Mouse (Mus musculus): ENCODE results near the gene March8. TPM values are rescaled to one million over a fixed set of nuclear protein-coding genes. Genes with fewer than 3 reads are reported as not detected.

March8 gene
- polyA plus RNA-seq, 1 experiment from 2014 or later = 68.3 TPM

DNA sequence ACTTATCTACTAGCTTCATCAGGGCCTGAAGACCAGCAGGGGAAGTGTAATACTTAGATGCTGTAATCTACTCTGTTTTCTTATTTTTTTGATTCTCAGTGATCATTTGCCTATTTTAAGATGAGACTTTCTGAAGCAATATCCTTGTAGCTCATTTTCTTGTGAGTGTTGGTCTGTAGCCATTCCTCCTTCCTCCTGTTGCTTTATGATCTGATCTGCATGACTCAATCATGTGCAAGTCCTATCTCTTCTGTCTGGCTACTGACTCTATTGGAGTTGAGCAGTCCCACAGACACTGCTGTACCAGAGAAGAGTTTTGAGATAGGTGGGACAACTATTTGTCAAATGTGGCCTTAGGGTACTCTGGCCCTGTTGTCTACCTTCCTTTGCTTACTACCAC lies 36.8 kb downstream of the March8 start:
- peaks cover 5% of the 10 kb centered on the region; the same call in 1 of the 2 replicates for H3K36me3 ChIP-seq
- H3K9me3 ChIP-seq = no peaks in the 10 kb centered on the region
- ATAC-seq (ENCODE audit: low FRiP score, low read depth) = no peak
- no peaks in the 10 kb centered on the region for H3K4me1 ChIP-seq (replicated peaks)
- no peak overlapping the region for H3K27ac ChIP-seq (replicated peaks)
- no peak overlapping the region for H3K4me2 ChIP-seq
- H3K4me3 ChIP-seq = no peak overlapping the region
- H3K27me3 ChIP-seq = no peaks in the 10 kb centered on the region
- H3K9ac ChIP-seq = no peak overlapping the region

DNA sequence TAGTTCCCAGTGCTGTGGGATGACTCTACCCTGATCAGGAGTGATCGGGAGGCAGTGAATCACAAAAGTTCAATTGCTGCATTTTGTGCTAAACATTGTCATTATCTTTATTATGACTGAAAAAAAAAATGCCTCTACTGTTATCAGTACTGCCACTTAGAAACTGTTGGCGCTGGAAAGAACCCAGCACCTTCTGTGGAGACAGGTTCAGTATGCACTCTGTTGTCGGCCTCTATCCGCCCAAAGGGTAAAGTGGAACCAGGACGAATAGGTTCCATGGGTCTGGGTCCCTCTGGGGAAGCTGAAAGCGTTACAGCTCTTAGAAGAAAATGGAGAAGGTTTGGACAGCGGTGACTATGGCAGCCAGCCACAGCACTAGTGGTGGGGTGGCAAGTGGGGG lies 41.1 kb downstream of the March8 start:
- no peaks in the 10 kb centered on the region for H3K27me3 ChIP-seq
- no peak for ATAC-seq (ENCODE audit: low FRiP score, low read depth)
- no peak overlapping the region for H3K27ac ChIP-seq (replicated peaks)
- no peak overlapping the region for H3K4me3 ChIP-seq
- WGBS = 90% methylated on average over 7 of the region's 7 CpGs
- peaks cover 10% of the 10 kb centered on the region for H3K4me1 ChIP-seq (replicated peaks)
- H3K9me3 ChIP-seq = no peaks in the 10 kb centered on the region
- peaks cover 5% of the 10 kb centered on the region; the same call in 1 of the 2 replicates for H3K36me3 ChIP-seq
- H3K4me2 ChIP-seq = no peak overlapping the region
- no peak overlapping the region for H3K9ac ChIP-seq

DNA sequence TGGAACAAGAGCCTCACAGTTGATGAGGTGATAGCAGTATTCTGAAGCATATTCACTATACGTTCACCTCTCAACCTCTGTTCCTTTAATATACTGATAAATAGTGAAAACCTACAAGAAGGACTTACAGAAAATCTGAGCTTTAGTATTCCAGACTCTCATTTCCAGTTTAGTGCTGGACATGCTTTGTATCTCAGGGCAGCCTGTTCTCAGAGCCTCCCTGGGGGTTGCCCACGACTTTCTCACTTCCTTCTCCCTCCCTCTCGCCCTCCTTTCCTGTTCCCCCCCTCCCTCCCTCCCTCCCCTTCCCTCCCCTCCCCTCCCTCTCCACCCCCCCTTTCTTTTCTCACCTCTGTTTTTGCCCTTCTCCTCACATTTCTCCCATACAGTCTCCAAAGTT lies 42.3 kb downstream of the March8 start:
- Histone ChIP-seq H3K9me3 (no peaks in the 10 kb centered on the region), H3K4me2 (no peak overlapping the region), H3K4me1 (replicated peaks) (peaks cover 15% of the 10 kb centered on the region), H3K27ac (replicated peaks) (no peak overlapping the region), H3K9ac (no peak overlapping the region), H3K36me3 (peaks cover 5% of the 10 kb centered on the region; the same call in 1 of the 2 replicates), H3K27me3 (no peaks in the 10 kb centered on the region), H3K4me3 (no peak overlapping the region)
- no peak for ATAC-seq (ENCODE audit: low FRiP score, low read depth)
- 53% methylated on average over 3 of the region's 3 CpGs for WGBS

DNA sequence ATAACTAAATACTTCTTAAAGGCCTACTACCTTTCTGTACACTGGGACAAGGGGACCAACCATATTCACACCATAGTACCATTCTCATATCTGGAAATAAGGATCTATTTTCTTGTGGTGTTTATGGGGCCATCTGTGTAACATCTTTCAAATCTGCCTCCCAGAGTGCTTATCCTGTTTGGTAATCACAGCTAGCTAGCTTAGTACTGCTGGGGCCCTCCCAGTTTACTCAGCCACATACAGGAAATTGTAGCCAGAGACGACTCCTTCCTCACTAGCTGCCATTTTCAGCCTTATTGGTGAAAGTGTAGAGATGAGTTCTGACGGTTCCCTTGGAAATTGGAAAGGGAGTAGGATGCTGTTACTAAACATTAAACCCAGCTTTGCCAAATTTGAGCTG lies 43.8 kb downstream of the March8 start:
- H3K4me3 ChIP-seq = no peak overlapping the region
- H3K9me3 ChIP-seq = no peaks in the 10 kb centered on the region
- WGBS = 76% methylated on average over 2 of the region's 2 CpGs
- no peak for ATAC-seq (ENCODE audit: low FRiP score, low read depth)
- H3K4me1 ChIP-seq (replicated peaks) = peaks cover 28% of the 10 kb centered on the region
- no peak overlapping the region for H3K4me2 ChIP-seq
- H3K27ac ChIP-seq (replicated peaks) = no peak overlapping the region
- no peak overlapping the region for H3K9ac ChIP-seq
- peaks cover 5% of the 10 kb centered on the region; the same call in 1 of the 2 replicates for H3K36me3 ChIP-seq
- no peaks in the 10 kb centered on the region for H3K27me3 ChIP-seq

DNA sequence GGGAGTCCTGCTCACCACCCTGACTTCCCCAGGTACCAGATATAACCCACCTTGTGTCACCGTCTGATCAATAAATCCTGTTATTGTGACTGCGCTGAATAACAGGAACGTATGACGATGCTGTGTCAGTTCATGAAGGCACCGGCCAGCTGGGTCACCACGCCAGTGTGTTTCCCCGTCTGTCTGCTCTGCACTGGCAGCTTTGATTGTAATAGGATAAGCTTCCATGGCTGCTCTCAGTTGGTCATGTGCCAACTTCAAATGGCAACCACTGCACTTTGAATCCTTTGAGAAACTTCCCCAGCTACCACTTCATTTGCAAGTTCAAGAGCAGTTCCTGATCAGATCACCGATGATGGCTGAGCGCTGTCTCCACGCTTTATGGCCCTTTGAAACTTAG lies 45.8 kb downstream of the March8 start:
- no peak for ATAC-seq (ENCODE audit: low FRiP score, low read depth)
- WGBS = 57% methylated on average over 10 of the region's 10 CpGs
- H3K4me2 ChIP-seq = no peak overlapping the region

DNA sequence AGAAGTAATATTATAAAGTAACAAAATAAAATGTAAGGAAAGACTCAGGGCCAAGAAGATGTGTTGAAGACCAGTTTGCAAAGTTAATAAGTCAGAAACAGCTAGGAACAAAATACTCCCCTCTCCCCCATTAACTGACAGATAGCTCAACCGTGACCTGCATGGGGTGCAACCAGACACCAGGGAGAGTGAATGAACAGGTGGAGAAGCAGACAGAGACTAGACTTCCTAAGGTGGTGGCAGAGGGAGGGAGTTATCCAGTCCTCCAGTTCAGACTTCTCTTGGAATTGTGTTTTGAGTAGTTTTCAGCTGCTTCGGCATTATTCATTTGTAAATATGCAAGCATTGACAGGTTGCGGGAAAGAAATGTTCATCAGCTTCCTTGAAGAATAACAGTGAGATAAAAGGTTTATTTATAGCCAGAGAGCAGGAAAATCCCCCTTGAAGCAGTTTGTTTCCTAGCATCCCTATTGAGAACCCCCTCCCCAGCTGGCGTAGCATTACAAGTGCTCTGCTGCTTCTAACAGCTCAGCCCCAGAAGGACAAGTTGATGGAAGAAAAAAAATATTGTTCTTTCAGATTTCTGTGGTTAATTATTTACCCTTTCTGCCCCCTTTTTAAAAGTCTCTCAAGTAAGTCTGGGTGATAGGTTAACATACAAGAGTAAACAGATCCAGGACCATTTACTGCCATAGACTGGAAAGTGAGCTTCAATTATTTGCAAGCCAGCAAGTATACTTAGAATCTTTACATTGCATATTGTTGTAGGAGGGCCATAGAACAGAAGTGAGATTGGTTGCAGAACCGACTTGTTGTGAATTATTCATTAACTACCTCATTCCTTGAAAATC lies 47.6 kb downstream of the March8 start:
- peak overlapping the region; percentile 42 for H3K4me2 ChIP-seq
- H3K36me3 ChIP-seq = no peaks in the 10 kb centered on the region
- H3K27ac ChIP-seq (replicated peaks) = peak overlapping the region; percentile 72
- WGBS = 14% methylated on average over 5 of the region's 5 CpGs
- no peaks in the 10 kb centered on the region for H3K27me3 ChIP-seq
- peaks cover 30% of the 10 kb centered on the region for H3K4me1 ChIP-seq (replicated peaks)
- H3K4me3 ChIP-seq = no peak overlapping the region
- H3K9ac ChIP-seq = peak overlapping the region; percentile 10
- H3K9me3 ChIP-seq = no peaks in the 10 kb centered on the region
- no peak for ATAC-seq (ENCODE audit: low FRiP score, low read depth)

More for the DNA sequence above, 45.8 kb downstream of the March8 start:
- H3K4me1 ChIP-seq (replicated peaks) = peaks cover 30% of the 10 kb centered on the region
- H3K9me3 ChIP-seq = no peaks in the 10 kb centered on the region
- no peak overlapping the region for H3K9ac ChIP-seq
- H3K27ac ChIP-seq (replicated peaks) = no peak overlapping the region; the same call in 1 of the 2 replicates
- H3K4me3 ChIP-seq = no peak overlapping the region
- no peaks in the 10 kb centered on the region for H3K36me3 ChIP-seq
- H3K27me3 ChIP-seq = no peaks in the 10 kb centered on the region

DNA sequence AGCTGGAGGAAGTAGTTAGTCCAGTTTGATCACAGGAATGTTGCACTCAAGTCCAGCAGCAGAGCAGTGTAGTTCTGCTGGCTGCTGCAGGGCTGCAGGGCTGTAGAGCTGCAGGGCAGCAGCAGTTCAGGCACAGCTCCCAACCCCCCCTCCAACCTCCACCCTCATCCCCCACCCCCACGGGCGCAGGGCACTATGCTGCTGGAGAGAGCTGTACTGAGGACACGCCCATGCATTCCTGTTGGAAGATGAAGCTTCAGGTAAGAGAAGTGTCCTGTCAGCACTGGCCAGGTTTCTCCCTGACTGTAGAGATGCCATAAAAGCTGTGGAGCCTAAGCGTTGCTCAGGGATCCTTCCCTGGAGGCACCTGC lies 48.2 kb downstream of the March8 start:
- H3K9ac ChIP-seq = peak overlapping the region; percentile 10
- H3K4me3 ChIP-seq = peak overlapping the region; percentile 3; the same call in 1 of the 2 replicates
- peaks cover 30% of the 10 kb centered on the region for H3K4me1 ChIP-seq (replicated peaks)
- no peaks in the 10 kb centered on the region for H3K9me3 ChIP-seq
- ATAC-seq (ENCODE audit: low FRiP score, low read depth) = peak; percentile 82; the same call in 1 of the 2 replicates
- H3K27me3 ChIP-seq = no peaks in the 10 kb centered on the region
- 6% methylated on average over 4 of the region's 4 CpGs for WGBS
- H3K36me3 ChIP-seq = no peaks in the 10 kb centered on the region
- H3K4me2 ChIP-seq = peak overlapping the region; percentile 42
- peak overlapping the region; percentile 72 for H3K27ac ChIP-seq (replicated peaks)

DNA sequence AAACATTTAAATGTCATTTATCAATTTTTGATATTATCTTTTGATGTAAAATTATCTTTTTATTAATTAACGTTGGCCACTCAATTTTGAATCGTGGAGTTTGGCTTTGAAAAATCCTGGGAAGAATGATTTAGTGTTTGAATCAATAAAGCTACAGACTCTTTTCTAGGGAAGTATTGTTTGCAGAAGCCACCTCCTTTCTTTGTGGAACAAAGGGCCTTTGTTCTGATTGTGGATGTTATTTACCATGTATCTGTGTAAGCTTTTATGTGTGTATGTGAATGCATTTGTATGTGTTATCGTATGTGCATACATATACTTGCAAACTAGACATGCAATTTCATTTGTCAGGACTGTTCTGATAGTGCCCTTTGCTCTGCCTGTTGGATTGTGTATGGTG lies 48.7 kb downstream of the March8 start:
- peaks cover 30% of the 10 kb centered on the region for H3K4me1 ChIP-seq (replicated peaks)
- H3K9me3 ChIP-seq = no peaks in the 10 kb centered on the region
- H3K9ac ChIP-seq = no peak overlapping the region
- 15% methylated on average over 3 of the region's 3 CpGs for WGBS
- no peaks in the 10 kb centered on the region for H3K36me3 ChIP-seq
- peak overlapping the region; percentile 72 for H3K27ac ChIP-seq (replicated peaks)
- H3K4me2 ChIP-seq = peak overlapping the region; percentile 42
- H3K27me3 ChIP-seq = no peaks in the 10 kb centered on the region
- ATAC-seq (ENCODE audit: low FRiP score, low read depth) = no peak
- peak overlapping the region; percentile 3 for H3K4me3 ChIP-seq

DNA sequence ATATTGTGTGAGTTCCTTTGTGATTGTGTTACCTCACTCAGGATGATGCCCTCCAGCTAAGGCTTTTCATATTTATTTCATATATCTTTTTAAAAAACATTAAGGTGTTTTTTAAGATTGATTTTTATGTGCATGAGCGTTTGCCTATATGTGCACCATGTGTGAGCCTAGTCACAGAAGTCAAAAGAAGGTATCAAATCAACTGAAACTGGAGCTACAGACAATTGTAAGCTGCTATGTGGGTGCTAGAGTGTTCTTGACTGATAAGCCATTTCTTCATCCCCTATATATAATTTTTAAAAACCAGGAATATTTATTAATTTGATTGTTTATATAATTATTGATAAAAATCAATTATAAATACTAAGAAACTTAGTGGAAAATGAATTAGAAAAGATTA lies 50.2 kb downstream of the March8 start:
- Histone ChIP-seq H3K4me2 (no peak overlapping the region), H3K27me3 (no peaks in the 10 kb centered on the region), H3K36me3 (no peaks in the 10 kb centered on the region), H3K9me3 (no peaks in the 10 kb centered on the region), H3K4me1 (replicated peaks) (peaks cover 28% of the 10 kb centered on the region), H3K9ac (no peak overlapping the region), H3K4me3 (no peak overlapping the region), H3K27ac (replicated peaks) (no peak overlapping the region)
- 100% methylated on average over 1 of the region's 1 CpGs for WGBS
- no peak for ATAC-seq (ENCODE audit: low FRiP score, low read depth)

DNA sequence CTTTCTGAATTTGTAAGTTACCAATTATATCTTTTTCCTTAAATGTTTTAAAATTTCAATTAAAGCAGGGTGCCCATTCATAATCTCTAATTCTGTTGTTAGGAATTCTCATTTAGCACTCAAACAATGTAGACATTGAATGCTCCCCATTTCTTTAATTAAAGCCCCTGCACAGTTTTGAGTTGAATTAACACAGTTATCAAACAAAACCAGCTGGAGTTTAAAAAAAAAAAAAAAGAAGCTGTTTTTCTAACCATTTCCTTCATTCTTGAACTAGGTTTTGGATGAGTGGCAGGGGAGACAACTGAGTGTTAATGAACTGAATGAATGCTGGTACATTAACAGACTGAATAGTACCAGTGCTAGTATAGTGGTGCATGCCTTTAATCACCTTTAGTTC lies 51.7 kb downstream of the March8 start:
- no peak overlapping the region for H3K27ac ChIP-seq (replicated peaks)
- no peaks in the 10 kb centered on the region for H3K27me3 ChIP-seq
- H3K4me3 ChIP-seq = no peak overlapping the region
- no peaks in the 10 kb centered on the region for H3K9me3 ChIP-seq
- H3K9ac ChIP-seq = no peak overlapping the region
- H3K36me3 ChIP-seq = no peaks in the 10 kb centered on the region
- H3K4me2 ChIP-seq = no peak overlapping the region
- H3K4me1 ChIP-seq (replicated peaks) = peaks cover 18% of the 10 kb centered on the region
- ATAC-seq (ENCODE audit: low FRiP score, low read depth) = no peak

DNA sequence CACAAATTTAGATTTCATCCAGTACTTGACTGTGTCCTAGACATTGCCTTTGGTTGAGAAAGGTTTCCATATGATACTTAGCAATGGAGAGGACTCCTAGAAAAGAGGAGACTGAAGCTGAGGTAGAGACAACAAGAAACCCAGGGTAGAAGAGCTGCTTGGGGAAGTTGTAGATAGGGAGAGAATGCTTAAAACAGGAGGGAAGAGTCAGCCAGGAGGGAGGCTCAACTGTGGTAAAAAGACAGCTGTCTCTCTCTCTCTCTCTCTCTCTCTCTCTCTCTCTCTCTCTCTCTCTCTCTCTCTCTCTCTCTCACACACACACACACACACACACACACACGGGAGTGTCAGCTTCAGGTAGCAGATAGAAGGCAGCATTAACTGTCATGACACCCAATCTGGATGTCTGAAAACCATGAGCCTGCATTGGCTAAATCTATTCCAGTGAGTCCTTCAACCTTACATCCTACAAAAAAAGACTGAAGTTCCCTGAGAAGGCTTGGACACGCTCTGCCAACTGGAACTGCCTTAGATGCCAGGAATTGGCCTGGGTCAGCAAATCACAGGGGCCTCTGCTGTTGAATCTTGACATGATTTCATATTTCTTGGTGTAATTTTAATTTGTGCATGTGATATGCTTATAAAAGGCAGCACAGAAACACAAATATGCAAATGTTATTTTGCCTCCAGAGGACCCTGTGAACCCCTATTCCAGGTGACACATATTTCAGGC lies 57.3 kb downstream of the March8 start:
- Histone ChIP-seq H3K36me3 (no peaks in the 10 kb centered on the region), H3K9me3 (no peaks in the 10 kb centered on the region), H3K27me3 (no peaks in the 10 kb centered on the region), H3K4me2 (no peak overlapping the region), H3K4me1 (replicated peaks) (peaks cover 18% of the 10 kb centered on the region), H3K27ac (replicated peaks) (no peak overlapping the region), H3K9ac (no peak overlapping the region), H3K4me3 (no peak overlapping the region)
- WGBS = 92% methylated on average over 2 of the region's 2 CpGs
- no peak for ATAC-seq (ENCODE audit: low FRiP score, low read depth)

DNA sequence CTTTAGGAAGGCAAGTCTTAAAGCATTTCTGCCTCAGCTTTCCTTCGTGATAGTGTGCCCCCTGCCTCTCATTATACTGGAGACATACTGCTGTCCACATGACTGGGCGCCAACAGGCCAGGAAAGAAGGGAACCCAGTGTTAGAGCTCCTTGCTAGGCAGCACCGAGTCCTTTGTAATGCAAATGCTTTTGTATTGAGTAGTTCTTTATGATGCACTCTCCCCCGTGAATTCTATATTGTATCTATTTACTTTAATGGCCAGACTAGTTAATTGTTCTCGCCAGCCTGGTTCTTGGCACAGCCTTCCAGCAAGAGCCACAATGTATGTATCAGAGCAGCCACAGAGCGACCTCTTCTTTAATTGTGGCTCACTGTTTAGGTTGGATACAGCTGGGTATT lies 59.8 kb downstream of the March8 start:
- peaks cover 21% of the 10 kb centered on the region for H3K4me1 ChIP-seq (replicated peaks)
- no peaks in the 10 kb centered on the region for H3K27me3 ChIP-seq
- H3K4me3 ChIP-seq = no peak overlapping the region
- no peak overlapping the region for H3K9ac ChIP-seq
- H3K36me3 ChIP-seq = peaks cover 9% of the 10 kb centered on the region; the same call in 1 of the 2 replicates
- peak; percentile 79; the same call in 1 of the 2 replicates for ATAC-seq (ENCODE audit: low FRiP score, low read depth)
- H3K9me3 ChIP-seq = no peaks in the 10 kb centered on the region
- H3K27ac ChIP-seq (replicated peaks) = peak overlapping the region; percentile 58; the same call in 1 of the 2 replicates
- no peak overlapping the region for H3K4me2 ChIP-seq
- whole genome bisulfite sequencing = 14% methylated on average over 6 of the region's 6 CpGs

All from hindbrain, embryonic 15.5 days (tissue).